Mouse (Mus musculus) liver, embryonic 11.5 days (tissue): Measurements from ENCODE around the gene Myg1. TPM values are rescaled to one million over a fixed set of nuclear protein-coding genes. Genes with fewer than 3 reads are reported as not detected.
"Not testable (repeated sequence)": the region's sequence is repeated elsewhere in the genome, so short reads cannot be mapped to it uniquely, and the experiment has no call there.

Experiments
- ATAC-seq: fragments of 200-750 bp; cut with Nextera tagmentation; replicated peaks from 2 replicates; pipeline ENCODE4 v1.8.0; 2017; ENCODE audit warnings: moderate number of reproducible peaks, mild to moderate bottlenecking, moderate TSS enrichment, moderate library complexity; ENCODE audit not compliant: low FRiP score
- DNase-seq: peaks from one replicate; pipeline ENCODE4 v3.0.0-alpha.2; 2017; ENCODE audit warnings: low spot score
- H3K27ac ChIP-seq: fragments of 300-500 bp; sonication (generic); 2 replicates; pipeline ENCODE4 v1.5.1; 2014; ENCODE audit warnings: mild to moderate bottlenecking, low read depth, low read length, control low read depth
- H3K27me3 ChIP-seq: fragments of 300-500 bp; sonication (generic); replicated peaks from 2 replicates; pipeline ENCODE4 v1.6.1; 2014; ENCODE audit warnings: low read length, mixed read lengths; ENCODE audit not compliant: control insufficient read depth, insufficient read depth
- H3K36me3 ChIP-seq: fragments of 300-500 bp; sonication (generic); 2 replicates; pipeline ENCODE4 v1.6.1; 2014; ENCODE audit warnings: mild to moderate bottlenecking, low read length, moderate library complexity, mixed read lengths; ENCODE audit not compliant: control insufficient read depth, insufficient read depth
- H3K4me1 ChIP-seq: fragments of 300-500 bp; sonication (generic); replicated peaks from 2 replicates; pipeline ENCODE4 v1.6.1; 2014; ENCODE audit warnings: low read length, mixed read lengths; ENCODE audit not compliant: control insufficient read depth, insufficient read depth
- H3K4me2 ChIP-seq: fragments of 300-500 bp; sonication (generic); 2 replicates; pipeline ENCODE4 v1.6.1; 2014; ENCODE audit warnings: mild to moderate bottlenecking, control low read depth, moderate library complexity
- H3K4me3 ChIP-seq: fragments of 300-500 bp; sonication (generic); 2 replicates; pipeline ENCODE4 v1.5.1; 2014; ENCODE audit warnings: low read depth, low read length, control low read depth
- H3K9ac ChIP-seq: fragments of 300-500 bp; sonication (generic); 2 replicates; pipeline ENCODE4 v1.6.1; 2014; ENCODE audit warnings: low read depth, low read length, control low read depth
- H3K9me3 ChIP-seq: fragments of 300-500 bp; sonication (generic); 2 replicates; pipeline ENCODE4 v1.6.1; 2016; ENCODE audit warnings: low read length, inconsistent platforms, mixed read lengths; ENCODE audit not compliant: control insufficient read depth
- WGBS: fragments of 180-500 bp; shearing (Covaris S2); extraction: QIAGEN DNeasy Blood & Tissue Kit; methylation state at CpG from one replicate; pipeline ENCODE4 v1.1.7; 2014; 5-methylcytosine and 5-hydroxymethylcytosine counted together
- polyA plus RNA-seq: library from polyadenylated mRNA; unstranded; fragments of >200 nt; fragmentation: Nextera tagmentation; extraction: Ambion mirVana; gene quantifications from 2 replicates; pipeline ENCODE4 v1.2.1, GENCODE M21; 2014

The Myg1 gene
- polyA plus RNA-seq, 1 experiment from 2014 or later: 97.0 TPM

- H3K4me2 ChIP-seq, H3K27me3 ChIP-seq, H3K9me3 ChIP-seq, DNase-seq, ATAC-seq, H3K27ac ChIP-seq, H3K4me3 ChIP-seq, H3K9ac ChIP-seq: not testable (repeated sequence)
- H3K36me3 ChIP-seq: peaks cover 47% of the 10 kb centered on the region
- peaks cover 15% of the 10 kb centered on the region for H3K4me1 ChIP-seq
- 90% methylated on average over 5 of the region's 5 CpGs for WGBS
Observed at GRCm38 (mm10) chr15:102335925-102336324, 4.4 kb downstream of the Myg1 start.

GRCm38 (mm10) chr15:102336946-102337345, 5.4 kb downstream of the Myg1 start:
- WGBS: 79% methylated on average over 4 of the region's 4 CpGs
- no peak for ATAC-seq

GRCm38 (mm10) chr15:102339612-102340011, 8.1 kb downstream of the Myg1 start:
- no peak overlapping the region for H3K9ac ChIP-seq
- H3K36me3 ChIP-seq: peaks cover 35% of the 10 kb centered on the region
- H3K4me1 ChIP-seq: no peaks in the 10 kb centered on the region
- H3K9me3 ChIP-seq: no peaks in the 10 kb centered on the region
- H3K27me3 ChIP-seq: no peaks in the 10 kb centered on the region
- ATAC-seq: no peak
- no peak overlapping the region for H3K4me2 ChIP-seq
- no peak overlapping the region for H3K4me3 ChIP-seq
- WGBS: 73% methylated on average over 5 of the region's 5 CpGs
- DNase-seq: no peak
- no peak overlapping the region for H3K27ac ChIP-seq

More at GRCm38 (mm10) chr15:102336946-102337345, 5.4 kb downstream of the Myg1 start:
- Histone ChIP-seq H3K4me2 (no peak overlapping the region), H3K4me3 (no peak overlapping the region), H3K4me1 (peaks cover 12% of the 10 kb centered on the region), H3K27me3 (no peaks in the 10 kb centered on the region), H3K9me3 (no peaks in the 10 kb centered on the region), H3K36me3 (peaks cover 47% of the 10 kb centered on the region), H3K9ac (no peak overlapping the region), H3K27ac (no peak overlapping the region)
- no peak for DNase-seq

GRCm38 (mm10) chr15:102341580-102341979, 10.1 kb downstream of the Myg1 start:
- H3K4me3 ChIP-seq: no peak overlapping the region
- H3K36me3 ChIP-seq: peaks cover 40% of the 10 kb centered on the region
- no peak overlapping the region for H3K27ac ChIP-seq
- ATAC-seq (0 out of 2 replicates have a peak, but pooled peaks have one; percentile 44), DNase-seq (no peak)
- H3K9ac ChIP-seq: no peak overlapping the region
- H3K4me2 ChIP-seq: no peak overlapping the region
- H3K4me1 ChIP-seq: no peaks in the 10 kb centered on the region
- no peaks in the 10 kb centered on the region for H3K27me3 ChIP-seq
- H3K9me3 ChIP-seq: no peaks in the 10 kb centered on the region
- WGBS: 16% methylated on average over 1 of the region's 1 CpGs

GRCm38 (mm10) chr15:102344490-102344889, 13.0 kb downstream of the Myg1 start:
- DNase-seq (no peak), ATAC-seq (no peak)
- no peak overlapping the region for H3K4me2 ChIP-seq
- H3K9ac ChIP-seq: no peak overlapping the region
- no peak overlapping the region for H3K4me3 ChIP-seq
- H3K9me3 ChIP-seq: no peaks in the 10 kb centered on the region
- no peaks in the 10 kb centered on the region for H3K27me3 ChIP-seq
- H3K4me1 ChIP-seq: peaks cover 1% of the 10 kb centered on the region; the same call in 1 of the 2 replicates
- 97% methylated on average over 3 of the region's 3 CpGs for WGBS
- H3K27ac ChIP-seq: no peak overlapping the region
- peaks cover 29% of the 10 kb centered on the region for H3K36me3 ChIP-seq

- no peak for ATAC-seq
- Histone ChIP-seq H3K4me3 (no peak overlapping the region), H3K27me3 (no peaks in the 10 kb centered on the region), H3K27ac (no peak overlapping the region), H3K36me3 (peaks cover 26% of the 10 kb centered on the region; the same call in 1 of the 2 replicates), H3K4me1 (peaks cover 8% of the 10 kb centered on the region), H3K9ac (no peak overlapping the region), H3K4me2 (no peak overlapping the region), H3K9me3 (no peaks in the 10 kb centered on the region)
- DNase-seq: no peak
- 77% methylated on average over 4 of the region's 4 CpGs for WGBS
Observed at GRCm38 (mm10) chr15:102346444-102346843, 14.9 kb downstream of the Myg1 start.

- no peaks in the 10 kb centered on the region; the same call in 1 of the 2 replicates for H3K27me3 ChIP-seq
- under 1% methylated on average over 56 of the region's 56 CpGs for WGBS
- H3K4me3 ChIP-seq: peak within 1 kb of the TSS; percentile 80
Observed at GRCm38 (mm10) chr15:102350138-102350941, 18.8 kb downstream of the Myg1 start, which contains the start of gene Aaas. Gene Aaas (minus strand): TSS chr15:102350771.

GRCm38 (mm10) chr15:102350942-102351291, 19.4 kb downstream of the Myg1 start:
- H3K9ac ChIP-seq: peak overlapping the region; percentile 58
- peaks cover 6% of the 10 kb centered on the region for H3K27me3 ChIP-seq
- H3K4me1 ChIP-seq: peaks cover 12% of the 10 kb centered on the region
- ATAC-seq: peak; percentile 11
- H3K4me2 ChIP-seq: peak overlapping the region; percentile 59
- WGBS: 9% methylated on average over 11 of the region's 11 CpGs
- no peak for DNase-seq
- H3K4me3 ChIP-seq: peak overlapping the region; percentile 80
- H3K36me3 ChIP-seq: peaks cover 14% of the 10 kb centered on the region; the same call in 1 of the 2 replicates
- H3K9me3 ChIP-seq: no peaks in the 10 kb centered on the region
- H3K27ac ChIP-seq: no peak overlapping the region

More at GRCm38 (mm10) chr15:102350138-102350941, 18.8 kb downstream of the Myg1 start, which contains the start of gene Aaas:
- H3K9me3 ChIP-seq: no peaks in the 10 kb centered on the region
- peaks cover 11% of the 10 kb centered on the region for H3K4me1 ChIP-seq
- peak within 1 kb of the TSS; percentile 88 for H3K9ac ChIP-seq
- H3K36me3 ChIP-seq: peaks cover 19% of the 10 kb centered on the region; the same call in 1 of the 2 replicates
- DNase-seq (peak; percentile 94), ATAC-seq (peak; percentile 87)
- peak within 1 kb of the TSS; percentile 76 for H3K4me2 ChIP-seq
- peak within 1 kb of the TSS; percentile 71; the same call in 1 of the 2 replicates for H3K27ac ChIP-seq
